Mouse (Mus musculus) layer of hippocampus, postnatal 36 days (tissue): ENCODE data around the gene Osbpl5. TPM values are rescaled to one million over a fixed set of nuclear protein-coding genes. Genes with fewer than 3 reads are reported as not detected.

Source experiments
- microRNA-seq, 2 experiments: library from miRNA; unstranded; fragments of <30 nt; microRNA quantifications; one replicate each; pipeline ENCODE4 v1.2.0; 2021
- total RNA-seq, 2 experiments: library from RNA; stranded (reverse); gene quantifications; 2 replicates each; pipeline ENCODE4 v1.2.3; 2021

Gene Osbpl5
- total RNA-seq, 2 experiments from 2014 or later = 28.2 to 28.3 TPM

Small RNA genes within 50 kb of the gene (microRNA-seq; reads per million reads assigned to microRNA genes)
- 0 reads per million in 2 experiments for gene Gm22064

Other genes with a start within 250 kb of the Osbpl5 start
- 100 to 1,000 TPM; 114 to 122 TPM for gene Nap1l4, start 207.9 kb downstream of the Osbpl5 start, total RNA-seq
- 10 to 100 TPM; 46.3 to 51.5 TPM for gene Cars, start 156.9 kb downstream of the Osbpl5 start, total RNA-seq
- gene Tnfrsf26, start 128.3 kb downstream of the Osbpl5 start, total RNA-seq = under 1 TPM in 1 of 2 experiments, not detected in 1; 0.10 TPM
- gene Tnfrsf22, start 107.3 kb downstream of the Osbpl5 start, total RNA-seq = 1 to 10 TPM; 1.7 to 2.7 TPM
- 1 to 10 TPM; 1.1 to 1.4 TPM for gene Tnfrsf23, start 71.1 kb downstream of the Osbpl5 start, total RNA-seq
- not detected for gene Mrgprg, start 10.0 kb upstream of the Osbpl5 start, total RNA-seq
- gene Mrgpre, start 27.5 kb upstream of the Osbpl5 start, total RNA-seq = 1 to 10 TPM; 5.4 to 6.5 TPM
- 1 to 10 TPM; 5.9 to 6.9 TPM for gene Nadsyn1, start 65.9 kb upstream of the Osbpl5 start, total RNA-seq
- 10 to 100 TPM; 39.0 to 40.8 TPM for gene Dhcr7, start 66.2 kb upstream of the Osbpl5 start, total RNA-seq
- not detected for gene Gm498, start 109.9 kb upstream of the Osbpl5 start, total RNA-seq
- gene Shank2, start 244.9 kb upstream of the Osbpl5 start, total RNA-seq = 100 to 1,000 TPM; 121 to 138 TPM